Mouse (Mus musculus): Measurements from ENCODE around the gene Slco3a1. TPM values are rescaled to one million over a fixed set of nuclear protein-coding genes. Genes with fewer than 3 reads are reported as not detected.

The Slco3a1 gene
- 10 to 100 TPM; 16.2 to 19.3 (median 17.5) TPM for polyA plus RNA-seq (2017; shearing (Covaris generic))

GRCm38 (mm10) chr7:74554608-74555311 lies at the start of gene Slco3a1:
TSS of gene Slco3a1 (minus strand) at chr7:74554780.
- peak; percentile 67 for ATAC-seq

DNA sequence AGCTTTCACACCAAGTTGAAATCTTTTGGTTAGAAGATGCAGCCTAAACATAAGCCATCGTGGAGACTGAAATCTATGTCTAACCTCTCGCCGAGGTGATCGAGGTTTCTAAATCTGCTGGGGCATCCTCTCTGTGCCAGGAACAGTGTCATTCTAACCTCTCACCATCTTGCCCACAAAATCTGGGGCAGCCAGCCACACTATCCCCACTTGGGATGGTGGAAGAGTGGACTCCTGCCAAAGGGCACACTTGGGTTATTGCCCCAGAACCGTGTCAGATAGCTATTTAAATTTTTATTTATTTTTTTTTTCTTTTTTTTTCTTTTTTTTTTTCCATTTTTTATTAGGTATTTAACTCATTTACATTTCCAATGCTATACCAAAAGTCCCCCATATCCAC lies 46.4 kb upstream of the Slco3a1 start:
- no peak for ATAC-seq

DNA sequence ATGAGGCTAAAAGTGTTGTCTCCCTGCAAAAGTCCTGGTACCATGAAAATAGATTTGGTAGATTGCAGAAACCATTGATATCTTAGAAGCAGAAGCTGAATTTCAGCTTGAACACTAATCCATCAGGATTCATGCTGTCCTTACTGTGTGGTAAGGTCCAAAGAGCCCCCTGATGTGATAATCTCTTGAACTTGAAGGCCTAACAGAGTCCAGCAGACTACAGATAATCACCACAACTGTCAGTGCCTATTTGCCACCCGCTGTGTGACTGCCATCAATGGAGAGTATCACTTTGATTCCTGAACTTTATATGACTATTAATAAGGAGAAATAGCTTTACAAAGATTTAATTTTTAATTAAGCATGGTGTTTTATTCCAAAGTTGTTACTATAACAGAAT lies 24.8 kb upstream of the Slco3a1 start:
- ATAC-seq = no peak

DNA sequence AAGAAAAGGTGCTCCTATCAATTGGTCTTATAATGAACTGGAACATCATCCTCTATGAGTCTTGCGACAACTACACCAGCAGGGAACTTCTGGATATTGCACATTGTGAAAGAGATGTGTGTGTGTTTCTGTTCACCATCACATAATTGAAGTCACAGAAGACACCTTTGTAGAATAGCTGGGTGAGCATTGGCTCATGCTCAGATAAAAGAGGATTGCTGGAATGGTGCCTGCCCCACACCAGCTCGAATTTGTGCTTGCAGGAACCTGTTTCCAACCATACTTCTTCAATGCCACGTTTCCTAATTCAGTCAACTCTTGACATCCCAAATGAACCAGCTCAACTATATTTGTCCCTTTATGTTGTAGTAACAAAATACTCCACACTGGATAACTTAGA lies 21.1 kb upstream of the Slco3a1 start:
- ATAC-seq = no peak

GRCm38 (mm10) chr7:74555416-74555815 lies 836 bp upstream of the Slco3a1 start:
- peak; percentile 17 for ATAC-seq

DNA sequence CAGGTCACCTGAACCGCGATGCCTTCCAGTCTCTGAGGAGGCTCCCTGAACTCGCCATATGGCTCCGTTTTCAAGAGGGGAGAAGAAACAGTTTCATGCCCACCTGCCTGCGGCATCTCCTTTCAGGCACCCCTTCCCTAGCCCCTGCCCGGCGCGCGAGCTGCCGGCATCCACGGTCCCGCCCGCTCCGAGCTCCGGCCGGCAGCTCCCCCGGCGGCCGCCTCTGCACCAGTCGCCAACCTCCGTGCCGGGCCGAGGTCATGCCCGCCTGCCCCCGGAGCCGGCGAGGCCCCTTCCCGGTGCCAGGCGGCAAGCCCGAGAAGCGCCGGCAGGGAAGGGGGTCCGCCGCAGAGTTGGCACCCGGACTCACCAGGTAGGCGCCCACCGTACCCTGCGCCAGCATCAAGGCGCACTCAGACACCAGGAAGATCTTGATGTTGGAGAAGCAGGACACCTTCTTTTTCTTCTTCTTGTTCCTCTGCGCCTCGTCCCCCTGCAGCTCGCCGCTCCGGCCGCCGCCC lies 479 bp downstream of the Slco3a1 start:
- ATAC-seq = peak; percentile 10

DNA sequence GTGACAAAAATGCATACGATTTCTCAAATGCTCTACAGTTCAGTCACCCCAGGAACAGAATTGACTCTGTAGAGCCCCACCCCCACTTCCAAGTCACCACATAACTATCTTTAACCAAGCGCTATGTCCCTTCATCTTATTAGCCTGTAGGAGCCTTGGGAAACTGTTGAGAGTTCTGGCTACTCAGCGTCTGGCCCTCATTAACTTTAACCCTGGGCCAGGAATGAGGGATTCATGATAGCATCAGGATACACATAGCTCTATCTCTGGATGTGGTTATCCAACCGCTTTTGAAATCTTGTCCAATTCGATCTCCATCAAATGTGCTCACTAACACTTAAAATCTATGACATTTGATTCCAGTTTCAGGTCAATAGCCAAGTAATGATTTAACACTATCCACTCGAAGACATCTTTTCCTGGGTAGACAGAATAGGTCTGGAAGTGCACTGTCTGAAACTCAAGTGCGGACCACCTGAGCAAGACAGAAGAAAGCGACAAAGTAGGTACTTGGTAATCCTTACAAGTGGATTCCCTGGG lies 1.4 kb downstream of the Slco3a1 start:
- no peak for ATAC-seq

GRCm38 (mm10) chr7:74552546-74552945 lies 2.0 kb downstream of the Slco3a1 start:
- no peak for ATAC-seq

- ATAC-seq = peak; percentile 63
Observed at GRCm38 (mm10) chr7:74552000-74552358, 2.6 kb downstream of the Slco3a1 start.

- peak; percentile 19 for ATAC-seq
Observed at GRCm38 (mm10) chr7:74551338-74551999, 3.1 kb downstream of the Slco3a1 start.

GRCm38 (mm10) chr7:74549686-74550085 lies 4.9 kb downstream of the Slco3a1 start:
- no peak for ATAC-seq

DNA sequence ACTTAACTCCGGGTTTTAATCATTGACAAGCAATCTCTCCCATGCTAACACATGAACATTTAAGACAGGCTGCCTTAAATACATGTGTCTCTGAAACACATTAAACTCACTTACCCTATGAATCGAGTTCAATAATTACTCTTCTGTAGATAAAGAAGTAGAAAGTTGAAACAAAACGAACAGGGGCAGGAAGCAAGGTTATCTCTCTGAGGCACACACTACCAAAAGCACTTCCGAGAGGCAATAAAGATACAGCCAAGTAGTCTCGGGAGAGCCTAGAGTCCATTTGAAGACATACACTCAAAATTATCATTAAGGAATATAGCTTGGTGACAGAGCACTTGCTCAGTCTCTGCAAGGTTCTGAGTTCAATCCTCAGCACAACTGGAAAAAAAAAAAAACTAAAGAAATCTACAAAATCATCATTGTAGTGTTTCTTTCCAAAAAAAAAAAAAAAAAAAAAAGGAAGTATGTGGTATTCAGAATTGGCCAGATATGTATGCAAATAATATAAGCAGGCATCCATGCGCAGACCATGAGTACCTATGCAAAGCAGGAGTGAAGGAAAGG lies 5.5 kb downstream of the Slco3a1 start:
- ATAC-seq = no peak

DNA sequence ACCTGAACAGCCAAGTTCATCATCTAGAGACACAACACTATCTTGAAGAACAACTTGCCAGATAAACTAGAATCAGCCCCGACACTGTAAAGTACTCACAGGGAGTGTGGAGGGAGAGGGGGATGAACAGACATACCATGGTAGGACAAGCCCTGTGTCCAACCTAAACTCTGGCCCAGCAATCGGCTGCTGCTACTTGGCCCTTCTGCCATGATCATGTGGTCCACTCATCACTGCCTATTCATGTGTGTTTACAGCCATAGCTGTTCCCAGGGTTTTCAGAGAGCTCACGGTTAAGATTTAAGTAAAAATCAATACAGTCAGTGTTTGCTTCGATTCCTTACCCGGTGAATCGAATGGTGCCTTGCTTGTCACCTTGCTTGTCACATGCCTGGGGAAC lies 7.9 kb downstream of the Slco3a1 start:
- no peak for ATAC-seq

DNA sequence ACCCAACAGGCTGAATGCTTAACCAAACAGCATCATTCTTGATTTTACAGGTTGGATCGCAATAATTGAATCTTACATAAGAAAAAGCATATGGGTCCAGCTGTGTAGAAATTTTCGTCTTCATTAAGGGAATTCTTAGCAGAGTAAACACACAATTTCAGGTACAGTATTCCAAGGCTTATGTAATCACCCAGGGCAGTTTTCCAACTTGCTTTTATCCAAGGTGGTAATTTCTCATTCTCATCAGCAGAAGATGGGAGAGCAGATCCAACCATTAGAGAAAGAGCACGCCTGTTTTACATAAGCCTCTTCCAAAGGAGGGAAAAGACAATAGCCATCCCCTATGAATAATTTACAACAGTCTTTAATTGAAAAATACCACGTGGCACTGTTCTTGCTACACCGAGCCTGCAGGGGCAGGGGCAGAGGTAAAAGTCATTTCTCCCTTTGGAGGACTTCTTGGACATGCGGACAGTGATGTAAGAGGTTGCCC lies 9.0 kb downstream of the Slco3a1 start:
- no peak for ATAC-seq

GRCm38 (mm10) chr7:74544306-74544705 lies 10.3 kb downstream of the Slco3a1 start:
- ATAC-seq = peak; percentile 53

- ATAC-seq = no peak
Observed at GRCm38 (mm10) chr7:74541958-74542357, 12.6 kb downstream of the Slco3a1 start.

DNA sequence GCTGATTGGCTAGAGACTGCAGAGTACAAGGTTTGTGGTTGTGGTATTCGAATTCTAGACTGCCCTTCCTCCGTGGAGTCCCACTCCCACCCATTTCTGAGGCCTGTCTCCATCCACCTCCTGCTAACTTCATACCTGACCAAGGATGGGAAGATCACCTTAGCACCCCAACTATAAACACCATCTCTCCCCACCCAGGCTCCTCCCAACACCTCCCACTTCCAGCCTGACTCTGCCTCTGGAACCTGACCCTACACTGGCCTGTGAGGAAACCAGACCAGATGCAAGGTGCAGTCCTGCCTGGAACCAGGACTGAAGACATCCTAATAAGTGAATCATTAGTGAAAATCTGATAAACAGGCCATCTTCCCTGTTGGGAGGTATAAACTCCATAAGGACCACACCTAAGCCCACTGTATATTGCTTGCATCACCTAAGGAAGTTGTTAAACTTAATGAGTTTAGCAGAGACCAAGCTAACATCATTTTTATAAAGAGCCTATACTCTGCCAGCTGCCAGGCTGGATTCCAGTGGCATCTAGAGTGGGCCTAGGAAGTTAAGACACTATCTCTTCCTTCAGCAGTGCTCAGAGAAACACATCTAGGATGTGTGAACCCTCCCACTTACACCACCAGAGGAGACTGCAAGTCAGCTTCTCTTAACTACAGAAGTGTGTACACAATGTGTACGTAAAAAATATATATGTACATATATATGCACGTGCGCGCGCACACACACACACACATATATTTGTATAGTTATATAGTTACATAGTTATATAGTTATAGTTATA lies 13.5 kb downstream of the Slco3a1 start:
- no peak for ATAC-seq

DNA sequence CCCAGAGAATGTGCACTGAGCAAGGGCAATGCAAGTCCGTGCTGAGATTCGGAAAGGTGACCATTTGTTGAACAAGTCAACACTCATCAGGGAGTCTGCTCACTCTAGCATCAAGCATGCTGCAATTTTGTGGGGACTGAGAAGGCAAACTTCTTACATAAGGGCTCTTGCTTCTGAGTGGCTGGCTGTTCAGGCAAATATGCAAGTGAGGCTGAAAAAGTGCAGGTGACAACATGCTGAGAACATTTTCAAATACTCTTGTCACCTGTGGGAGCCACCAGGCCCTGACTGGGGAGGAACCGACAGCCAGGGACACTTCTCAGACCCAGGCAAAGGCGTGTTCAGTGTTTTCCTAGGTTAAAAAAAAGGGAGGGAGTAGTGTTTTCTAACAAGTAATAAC lies 18.4 kb downstream of the Slco3a1 start:
- no peak for ATAC-seq

GRCm38 (mm10) chr7:74531468-74532097 lies 23.0 kb downstream of the Slco3a1 start:
- ATAC-seq = no peak

GRCm38 (mm10) chr7:74529877-74530276 lies 24.7 kb downstream of the Slco3a1 start:
- ATAC-seq = peak; percentile 38

- ATAC-seq = peak; percentile 68
Observed at GRCm38 (mm10) chr7:74529183-74529757, 25.3 kb downstream of the Slco3a1 start.

GRCm38 (mm10) chr7:74528182-74528581 lies 26.4 kb downstream of the Slco3a1 start:
- no peak for ATAC-seq
